Mouse (Mus musculus): ENCODE measurements around the gene P2rx2. TPM values are rescaled to one million over a fixed set of nuclear protein-coding genes. Genes with fewer than 3 reads are reported as not detected.

Gene P2rx2
- total and polyA plus RNA-seq, 2 experiments from 2014 or later: 11.5 to 11.9 TPM

GRCm38 (mm10) chr5:110296637-110297036 is 46.4 kb downstream of the P2rx2 start:
- Histone ChIP-seq H3K36me3 (ENCODE audit: insufficient read depth, low read length) (peaks cover 11% of the 10 kb centered on the region; the same call in 1 of the 2 replicates), H3K4me3 (ENCODE audit: low read length) (no peak overlapping the region), H3K27ac (no peak overlapping the region), H3K4me2 (ENCODE audit: low read depth, low read length) (no peak overlapping the region), H3K4me1 (ENCODE audit: insufficient read depth, low read length) (no peaks in the 10 kb centered on the region), H3K9me3 (ENCODE audit: low read length) (no peaks in the 10 kb centered on the region), H3K27me3 (ENCODE audit: insufficient read depth, low read length) (no peaks in the 10 kb centered on the region), H3K9ac (replicated peaks; ENCODE audit: low read length) (no peak overlapping the region)
- ATAC-seq (no peak), DNase-seq (ENCODE audit: low spot score) (no peak)
- no peak for TF ChIP-seq CTCF (IDR thresholded peaks at IDR 0.05; ENCODE audit: low read depth)
- 83% methylated on average over 1 of the region's 1 CpGs for WGBS

DNA sequence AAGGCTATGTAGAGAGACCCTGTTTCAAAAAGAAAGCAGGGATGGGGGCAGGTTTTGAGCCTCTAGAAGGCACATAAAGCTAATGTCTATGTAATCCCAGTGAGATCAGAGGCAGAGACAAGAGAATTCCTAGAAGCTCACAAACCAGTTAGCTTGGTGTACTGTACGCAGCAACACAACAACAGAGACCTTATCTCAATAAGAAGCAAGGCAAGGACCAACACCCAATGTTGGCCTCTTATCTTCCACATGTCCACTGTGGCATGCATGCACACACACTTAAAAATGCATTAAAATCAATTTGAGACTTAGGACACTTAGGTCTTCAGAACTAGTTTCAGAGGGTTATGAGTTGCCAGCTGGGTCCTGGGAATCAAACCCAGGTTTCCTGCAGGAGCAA is 51.4 kb downstream of the P2rx2 start:
- 87% methylated on average over 1 of the region's 1 CpGs for WGBS
- Histone ChIP-seq H3K4me3 (ENCODE audit: low read length) (no peak overlapping the region), H3K27ac (no peak overlapping the region), H3K9me3 (ENCODE audit: low read length) (no peaks in the 10 kb centered on the region), H3K9ac (replicated peaks; ENCODE audit: low read length) (no peak overlapping the region), H3K27me3 (ENCODE audit: insufficient read depth, low read length) (no peaks in the 10 kb centered on the region), H3K4me1 (ENCODE audit: insufficient read depth, low read length) (no peaks in the 10 kb centered on the region), H3K36me3 (ENCODE audit: insufficient read depth, low read length) (no peaks in the 10 kb centered on the region; the same call in 1 of the 2 replicates), H3K4me2 (ENCODE audit: low read depth, low read length) (no peak overlapping the region)
- ATAC-seq (no peak), DNase-seq (ENCODE audit: low spot score) (no peak)
- no peak for TF ChIP-seq CTCF (IDR thresholded peaks at IDR 0.05; ENCODE audit: low read depth)

Other genes with a start within 250 kb of the P2rx2 start
- 0.37 TPM in 1 of 2 replicates, not detected in the other for gene Gm35315, start 248.8 kb downstream of the P2rx2 start, total RNA-seq (2014; rRNA removed)
- 0.30 and 0.33 TPM in 2 replicates for gene Gm35315, start 248.8 kb downstream of the P2rx2 start, polyA plus RNA-seq (2015; fragmentation: Nextera tagmentation; extraction: Ambion mirVana)
- gene Plcxd1, start 243.2 kb downstream of the P2rx2 start, total RNA-seq (2014; rRNA removed): 14.4 and 22.8 TPM in 2 replicates
- 8.6 and 8.7 TPM in 2 replicates for gene Plcxd1, start 243.2 kb downstream of the P2rx2 start, polyA plus RNA-seq (2015; fragmentation: Nextera tagmentation; extraction: Ambion mirVana)
- gene Gtpbp6, start 235.0 kb downstream of the P2rx2 start, total RNA-seq (2014; rRNA removed): 77.1 and 90.3 TPM in 2 replicates
- gene Gtpbp6, start 235.0 kb downstream of the P2rx2 start, polyA plus RNA-seq (2015; fragmentation: Nextera tagmentation; extraction: Ambion mirVana): 55.9 and 61.6 TPM in 2 replicates
- 6.1 and 7.2 TPM in 2 replicates for gene Zfp605, start 233.1 kb downstream of the P2rx2 start, total RNA-seq (2014; rRNA removed)
- gene Zfp605, start 233.1 kb downstream of the P2rx2 start, polyA plus RNA-seq (2015; fragmentation: Nextera tagmentation; extraction: Ambion mirVana): 14.3 and 14.5 TPM in 2 replicates
- 49.5 and 66.3 TPM in 2 replicates for gene Chfr, start 207.4 kb downstream of the P2rx2 start, total RNA-seq (2014; rRNA removed)
- 52.3 and 55.8 TPM in 2 replicates for gene Chfr, start 207.4 kb downstream of the P2rx2 start, polyA plus RNA-seq (2015; fragmentation: Nextera tagmentation; extraction: Ambion mirVana)
- gene Golga3, start 166.5 kb downstream of the P2rx2 start, total RNA-seq (2014; rRNA removed): 13.9 and 15.9 TPM in 2 replicates
- 17.2 and 18.0 TPM in 2 replicates for gene Golga3, start 166.5 kb downstream of the P2rx2 start, polyA plus RNA-seq (2015; fragmentation: Nextera tagmentation; extraction: Ambion mirVana)
- gene Ankle2, start 112.2 kb downstream of the P2rx2 start, total RNA-seq (2014; rRNA removed): 21.2 and 25.0 TPM in 2 replicates
- 19.6 and 20.5 TPM in 2 replicates for gene Ankle2, start 112.2 kb downstream of the P2rx2 start, polyA plus RNA-seq (2015; fragmentation: Nextera tagmentation; extraction: Ambion mirVana)
- 117 and 129 TPM in 2 replicates for gene Pgam5, start 73.3 kb downstream of the P2rx2 start, total RNA-seq (2014; rRNA removed)
- 95.4 and 106 TPM in 2 replicates for gene Pgam5, start 73.3 kb downstream of the P2rx2 start, polyA plus RNA-seq (2015; fragmentation: Nextera tagmentation; extraction: Ambion mirVana)
- 14.3 and 17.0 TPM in 2 replicates for gene Pxmp2, start 57.0 kb downstream of the P2rx2 start, total RNA-seq (2014; rRNA removed)
- 19.5 and 20.8 TPM in 2 replicates for gene Pxmp2, start 57.0 kb downstream of the P2rx2 start, polyA plus RNA-seq (2015; fragmentation: Nextera tagmentation; extraction: Ambion mirVana)
- 15.8 and 17.1 TPM in 2 replicates for gene Pole, start 56.9 kb downstream of the P2rx2 start, total RNA-seq (2014; rRNA removed)
- 4.8 and 6.5 TPM in 2 replicates for gene Pole, start 56.9 kb downstream of the P2rx2 start, polyA plus RNA-seq (2015; fragmentation: Nextera tagmentation; extraction: Ambion mirVana)
- gene Lrcol1, start 1.5 kb upstream of the P2rx2 start, total RNA-seq (2014; rRNA removed): not detected in 2 replicates
- gene Lrcol1, start 1.5 kb upstream of the P2rx2 start, polyA plus RNA-seq (2015; fragmentation: Nextera tagmentation; extraction: Ambion mirVana): 0.28 TPM in 1 of 2 replicates, not detected in the other
- 38.0 and 41.1 TPM in 2 replicates for gene Fbrsl1, start 105.3 kb upstream of the P2rx2 start, total RNA-seq (2014; rRNA removed)
- 15.4 and 18.8 TPM in 2 replicates for gene Fbrsl1, start 105.3 kb upstream of the P2rx2 start, polyA plus RNA-seq (2015; fragmentation: Nextera tagmentation; extraction: Ambion mirVana)
- 26.7 and 27.8 TPM in 2 replicates for gene Galnt9, start 201.1 kb upstream of the P2rx2 start, total RNA-seq (2014; rRNA removed)
- 16.4 and 19.8 TPM in 2 replicates for gene Galnt9, start 201.1 kb upstream of the P2rx2 start, polyA plus RNA-seq (2015; fragmentation: Nextera tagmentation; extraction: Ambion mirVana)

Data from hindbrain, postnatal 0 days (tissue).